Mouse (Mus musculus): ENCODE data around the gene A730071L15Rik.

Gene A730071L15Rik

GRCm38 (mm10) chr11:6183246-6183645 lies 16.6 kb upstream of the A730071L15Rik start:
- DNase-seq (ENCODE audit: low spot score in 2 of 2) = no peak

- no peak for DNase-seq (ENCODE audit: low spot score in 2 of 2)
Observed at GRCm38 (mm10) chr11:6184202-6184935, 15.5 kb upstream of the A730071L15Rik start.

GRCm38 (mm10) chr11:6187399-6187798 lies 12.4 kb upstream of the A730071L15Rik start:
- DNase-seq (ENCODE audit: low spot score in 2 of 2) = no peak

GRCm38 (mm10) chr11:6187878-6188277 lies 12.0 kb upstream of the A730071L15Rik start:
- DNase-seq (ENCODE audit: low spot score in 2 of 2) = peak; percentile 83 to 89

- no peak for DNase-seq (ENCODE audit: low spot score in 2 of 2)
Observed at GRCm38 (mm10) chr11:6196780-6197179, 3.0 kb upstream of the A730071L15Rik start.

- DNase-seq (ENCODE audit: low spot score in 2 of 2) = no peak
Observed at GRCm38 (mm10) chr11:6198449-6198848, 1.4 kb upstream of the A730071L15Rik start.

GRCm38 (mm10) chr11:6200087-6200569 lies 299 bp downstream of the A730071L15Rik start, which contains the start of gene Nudcd3:
Nudcd3 (minus strand) TSS chr11:6200415.
- DNase-seq (ENCODE audit: low spot score in 2 of 2) = peak; percentile 84 to 86

GRCm38 (mm10) chr11:6200570-6200969 lies 741 bp downstream of the A730071L15Rik start:
- DNase-seq (ENCODE audit: low spot score in 2 of 2) = no peak

- DNase-seq (ENCODE audit: low spot score in 2 of 2) = no peak
Observed at GRCm38 (mm10) chr11:6207090-6207489, 7.3 kb downstream of the A730071L15Rik start.

- DNase-seq (ENCODE audit: low spot score in 2 of 2) = no peak
Observed at GRCm38 (mm10) chr11:6208158-6208557, 8.3 kb downstream of the A730071L15Rik start.

- DNase-seq (ENCODE audit: low spot score in 2 of 2) = no peak
Observed at GRCm38 (mm10) chr11:6216834-6217233, 17.0 kb downstream of the A730071L15Rik start.

GRCm38 (mm10) chr11:6218189-6218896 lies 18.5 kb downstream of the A730071L15Rik start:
- DNase-seq (ENCODE audit: low spot score in 2 of 2) = no peak

- no peak for DNase-seq (ENCODE audit: low spot score in 2 of 2)
Observed at GRCm38 (mm10) chr11:6219967-6220366, 20.1 kb downstream of the A730071L15Rik start.

- DNase-seq (ENCODE audit: low spot score in 2 of 2) = no peak
Observed at GRCm38 (mm10) chr11:6222187-6222586, 22.4 kb downstream of the A730071L15Rik start.

GRCm38 (mm10) chr11:6224541-6225229 lies 24.9 kb downstream of the A730071L15Rik start:
- DNase-seq (ENCODE audit: low spot score in 2 of 2) = no peak

GRCm38 (mm10) chr11:6230012-6230411 lies 30.2 kb downstream of the A730071L15Rik start, which contains the start of gene Npc1l1:
Npc1l1 (minus strand) TSS chr11:6230143.
- DNase-seq (ENCODE audit: low spot score in 2 of 2) = no peak

GRCm38 (mm10) chr11:6233025-6233424 lies 33.2 kb downstream of the A730071L15Rik start:
- no peak for DNase-seq (ENCODE audit: low spot score in 2 of 2)

- DNase-seq (ENCODE audit: low spot score in 2 of 2) = no peak
Observed at GRCm38 (mm10) chr11:6244707-6245106, 44.9 kb downstream of the A730071L15Rik start.
